Mouse (Mus musculus) liver, postnatal 0 days (tissue): ENCODE measurements at regions not wholly inside any gene's neighbourhood (a gene's known extent, or its start where the extent isn't known, plus 50 kb on each side); places are given as distances from the start of the nearest gene placed in this dataset.

Experiments
- ATAC-seq: fragments of 200-750 bp; cut with Nextera tagmentation; 2 replicates; pipeline ENCODE4 v1.8.0; 2017; ENCODE audit warnings: mild to moderate bottlenecking, moderate library complexity
- DNase-seq: peaks from one replicate; pipeline ENCODE4 v3.0.0-alpha.2; 2016
- H3K27ac ChIP-seq: fragments of 300-500 bp; sonication (generic); 2 replicates; pipeline ENCODE4 v1.5.1; 2014; ENCODE audit warnings: antibody characterized with exemption, moderate library complexity, mild to moderate bottlenecking, low read depth
- H3K27me3 ChIP-seq: fragments of 300-500 bp; sonication (generic); 2 replicates; pipeline ENCODE4 v1.6.1; 2014; ENCODE audit warnings: low read length, control low read depth, mixed read lengths; ENCODE audit not compliant: insufficient read depth
- H3K36me3 ChIP-seq: fragments of 300-500 bp; sonication (generic); replicated peaks from 2 replicates; pipeline ENCODE4 v1.6.1; 2014; ENCODE audit warnings: mild to moderate bottlenecking, control low read depth, low read length, moderate library complexity, mixed read lengths; ENCODE audit not compliant: insufficient read depth
- H3K4me1 ChIP-seq: fragments of 300-500 bp; sonication (generic); 2 replicates; pipeline ENCODE4 v1.6.1; 2014; ENCODE audit warnings: antibody characterized with exemption, mild to moderate bottlenecking, control low read depth; ENCODE audit not compliant: insufficient read depth
- H3K4me2 ChIP-seq: fragments of 300-500 bp; sonication (generic); 2 replicates; pipeline ENCODE4 v1.6.1; 2014; ENCODE audit warnings: low read depth, mild to moderate bottlenecking, low read length, moderate library complexity, mixed read lengths
- H3K4me3 ChIP-seq: fragments of 300-500 bp; sonication (generic); 2 replicates; pipeline ENCODE4 v1.5.1; 2014; ENCODE audit warnings: low read depth, low read length
- H3K9ac ChIP-seq: fragments of 300-500 bp; sonication (generic); replicated peaks from 2 replicates; pipeline ENCODE4 v1.6.1; 2014; ENCODE audit warnings: mild to moderate bottlenecking, moderate library complexity
- H3K9me3 ChIP-seq: fragments of 300-500 bp; sonication (generic); 2 replicates; pipeline ENCODE4 v1.6.1; 2016; ENCODE audit warnings: mild to moderate bottlenecking, control low read depth, low read length, mixed read lengths
- CTCF ChIP-seq: sonication (generic); IDR thresholded peaks from 2 replicates; pipeline ENCODE4 v1.5.1; 2016; ENCODE audit warnings: antibody characterized with exemption, low read depth
- EP300 ChIP-seq: IDR thresholded peaks from 2 replicates; pipeline ENCODE4 v1.6.1; 2016; ENCODE audit warnings: antibody characterized with exemption, low read depth, mild to moderate bottlenecking
- WGBS: fragments of 180-500 bp; shearing (Covaris S2); extraction: QIAGEN DNeasy Blood & Tissue Kit; methylation state at CpG from one replicate; pipeline ENCODE4 v1.1.7; 2014; ENCODE audit not compliant: insufficient replicate concordance; 5-methylcytosine and 5-hydroxymethylcytosine counted together

- ATAC-seq (no peak), DNase-seq (no peak)
- no peak overlapping the region for H3K4me3 ChIP-seq
- WGBS, result 78% methylated on average over 3 of the region's 3 CpGs
- TF ChIP-seq CTCF, result no peak
- TF ChIP-seq EP300, result no peak
- H3K4me2 ChIP-seq, result no peak overlapping the region
- H3K9ac ChIP-seq, result no peak overlapping the region
- H3K4me1 ChIP-seq, result no peaks in the 10 kb centered on the region
- H3K9me3 ChIP-seq, result no peaks in the 10 kb centered on the region
- H3K36me3 ChIP-seq, result no peaks in the 10 kb centered on the region
- H3K27me3 ChIP-seq, result no peaks in the 10 kb centered on the region
- no peak overlapping the region for H3K27ac ChIP-seq
These were observed 133.2 kb downstream of the 1700129C05Rik start for GRCm38 (mm10) chr14:59009534-59009933.

DNA sequence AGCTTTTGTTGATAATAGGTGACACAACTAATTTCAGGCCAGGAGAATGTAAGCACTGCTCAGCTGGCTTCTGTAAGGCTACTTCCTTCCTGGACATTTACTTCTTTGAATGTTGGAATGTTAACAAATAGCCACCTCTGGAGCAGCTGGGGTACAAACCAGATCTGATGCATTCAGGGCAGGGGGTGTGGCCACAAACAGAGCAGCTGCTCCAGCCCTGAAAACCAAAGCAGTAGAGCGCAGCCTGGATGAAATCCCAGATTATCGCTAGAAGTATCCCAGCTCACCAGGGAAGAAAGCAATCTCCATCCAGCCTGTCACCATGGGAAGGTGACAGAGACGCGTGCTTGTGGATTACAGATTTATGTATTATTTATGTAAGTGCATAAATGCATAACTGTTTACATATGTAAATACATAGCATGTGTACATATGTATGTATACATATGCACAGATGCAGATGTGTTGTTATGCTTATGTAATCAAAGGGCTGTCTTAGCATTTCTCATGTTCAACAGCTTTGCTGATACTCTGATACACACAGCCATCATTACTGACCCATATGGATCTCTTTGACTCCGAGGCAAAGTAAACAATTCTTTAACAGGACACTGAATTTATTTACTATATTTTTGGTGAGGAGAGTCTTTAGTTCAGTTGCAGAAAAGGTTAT is 143.5 kb downstream of the 1700129C05Rik start:
- H3K27ac ChIP-seq, result no peak overlapping the region
- H3K4me1 ChIP-seq, result no peaks in the 10 kb centered on the region
- WGBS, result 72% methylated on average over 5 of the region's 5 CpGs
- no peak overlapping the region for H3K4me2 ChIP-seq
- H3K9ac ChIP-seq, result no peak overlapping the region
- H3K27me3 ChIP-seq, result no peaks in the 10 kb centered on the region
- no peaks in the 10 kb centered on the region for H3K36me3 ChIP-seq
- H3K4me3 ChIP-seq, result no peak overlapping the region
- H3K9me3 ChIP-seq, result no peaks in the 10 kb centered on the region
- no peak for TF ChIP-seq EP300
- no peak for ATAC-seq
- no peak for DNase-seq

GRCm38 (mm10) chr14:58994994-58995393 is 147.7 kb downstream of the 1700129C05Rik start:
- Histone ChIP-seq H3K27me3 (no peaks in the 10 kb centered on the region), H3K4me1 (no peaks in the 10 kb centered on the region), H3K9ac (no peak overlapping the region), H3K4me2 (no peak overlapping the region), H3K4me3 (no peak overlapping the region), H3K9me3 (no peaks in the 10 kb centered on the region), H3K36me3 (no peaks in the 10 kb centered on the region), H3K27ac (no peak overlapping the region)
- TF ChIP-seq CTCF (no peak), EP300 (no peak)
- DNase-seq, result no peak
- no peak for ATAC-seq
- WGBS, result 82% methylated on average over 6 of the region's 6 CpGs

- Histone ChIP-seq H3K27me3 (no peaks in the 10 kb centered on the region), H3K9me3 (no peaks in the 10 kb centered on the region), H3K9ac (no peak overlapping the region), H3K4me3 (no peak overlapping the region), H3K4me1 (no peaks in the 10 kb centered on the region), H3K27ac (no peak overlapping the region), H3K36me3 (no peaks in the 10 kb centered on the region), H3K4me2 (no peak overlapping the region)
- ATAC-seq (no peak), DNase-seq (no peak)
- 77% methylated on average over 5 of the region's 5 CpGs for WGBS
- TF ChIP-seq EP300 (no peak), CTCF (no peak)
These were observed 153.0 kb downstream of the 1700129C05Rik start for GRCm38 (mm10) chr14:58989644-58990217.

GRCm38 (mm10) chr14:58987688-58988087 is 155.0 kb downstream of the 1700129C05Rik start:
- Histone ChIP-seq H3K4me3 (no peak overlapping the region), H3K4me2 (no peak overlapping the region), H3K9me3 (no peaks in the 10 kb centered on the region), H3K36me3 (no peaks in the 10 kb centered on the region), H3K27ac (no peak overlapping the region), H3K9ac (no peak overlapping the region), H3K27me3 (no peaks in the 10 kb centered on the region), H3K4me1 (no peaks in the 10 kb centered on the region)
- DNase-seq (no peak), ATAC-seq (no peak)
- no peak for TF ChIP-seq CTCF
- no peak for TF ChIP-seq EP300
- 65% methylated on average over 8 of the region's 8 CpGs for WGBS

- TF ChIP-seq EP300 (no peak), CTCF (no peak)
- H3K4me3 ChIP-seq, result no peak overlapping the region
- H3K36me3 ChIP-seq, result no peaks in the 10 kb centered on the region
- no peaks in the 10 kb centered on the region for H3K4me1 ChIP-seq
- H3K27ac ChIP-seq, result no peak overlapping the region
- no peak for DNase-seq
- no peak overlapping the region for H3K4me2 ChIP-seq
- H3K27me3 ChIP-seq, result no peaks in the 10 kb centered on the region
- WGBS, result 80% methylated on average over 5 of the region's 5 CpGs
- H3K9ac ChIP-seq, result no peak overlapping the region
- no peaks in the 10 kb centered on the region for H3K9me3 ChIP-seq
- ATAC-seq, result no peak
These were observed 156.9 kb downstream of the 1700129C05Rik start for GRCm38 (mm10) chr14:58985838-58986237.

GRCm38 (mm10) chr14:58976791-58977190 is 165.9 kb downstream of the 1700129C05Rik start:
- Histone ChIP-seq H3K9ac (no peak overlapping the region), H3K4me3 (no peak overlapping the region), H3K4me2 (no peak overlapping the region), H3K4me1 (no peaks in the 10 kb centered on the region), H3K9me3 (no peaks in the 10 kb centered on the region), H3K36me3 (no peaks in the 10 kb centered on the region), H3K27ac (no peak overlapping the region), H3K27me3 (no peaks in the 10 kb centered on the region)
- no peak for ATAC-seq
- no peak for DNase-seq
- TF ChIP-seq EP300 (no peak), CTCF (no peak)
- WGBS, result 71% methylated on average over 4 of the region's 4 CpGs
